Mouse (Mus musculus) forebrain, embryonic 11.5 days (tissue): Measurements from ENCODE around the gene Tbcb. TPM values are rescaled to one million over a fixed set of nuclear protein-coding genes. Genes with fewer than 3 reads are reported as not detected.
A peak's percentile ranks its signal among the peaks of the same experiment; 100 is the strongest.
"Not testable (repeated sequence)": the region's sequence is repeated elsewhere in the genome, so short reads cannot be mapped to it uniquely, and the experiment has no call there.

Source experiments
- ATAC-seq: fragments of 200-750 bp; cut with Nextera tagmentation; replicated peaks from 2 replicates; pipeline ENCODE4 v1.8.0; 2017; ENCODE audit warnings: moderate TSS enrichment; ENCODE audit not compliant: low FRiP score
- DNase-seq: peaks from one replicate; pipeline ENCODE4 v3.0.0-alpha.2; 2017; ENCODE audit warnings: low spot score
- H3K27ac ChIP-seq: fragments of 300-500 bp; sonication (generic); 2 replicates; pipeline ENCODE4 v1.5.1; 2014; ENCODE audit warnings: low read depth, low read length
- H3K27me3 ChIP-seq: fragments of 300-500 bp; sonication (generic); 2 replicates; pipeline ENCODE4 v1.6.1; 2014; ENCODE audit warnings: mild to moderate bottlenecking, low read length, mixed read lengths; ENCODE audit not compliant: control insufficient read depth, insufficient read depth
- H3K36me3 ChIP-seq: fragments of 300-500 bp; sonication (generic); 2 replicates; pipeline ENCODE4 v1.6.1; 2014; ENCODE audit warnings: mild to moderate bottlenecking, low read length, moderate library complexity, mixed read lengths; ENCODE audit not compliant: control insufficient read depth, insufficient read depth
- H3K4me1 ChIP-seq: fragments of 300-500 bp; sonication (generic); replicated peaks from 2 replicates; pipeline ENCODE4 v1.6.1; 2014; ENCODE audit warnings: low read length, mixed read lengths; ENCODE audit not compliant: control insufficient read depth, insufficient read depth
- H3K4me2 ChIP-seq: fragments of 300-500 bp; sonication (generic); 2 replicates; pipeline ENCODE4 v1.6.1; 2014; ENCODE audit warnings: low read depth, mild to moderate bottlenecking, low read length, moderate library complexity, mixed read lengths; ENCODE audit not compliant: severe bottlenecking
- H3K4me3 ChIP-seq: fragments of 300-500 bp; sonication (generic); 2 replicates; pipeline ENCODE4 v1.5.1; 2014; ENCODE audit warnings: low read depth, low read length
- H3K9ac ChIP-seq: fragments of 300-500 bp; sonication (generic); 2 replicates; pipeline ENCODE4 v1.6.1; 2014; ENCODE audit warnings: low read length
- H3K9me3 ChIP-seq: fragments of 300-500 bp; sonication (generic); 2 replicates; pipeline ENCODE4 v1.6.1; 2016; ENCODE audit warnings: low read length, mixed read lengths; ENCODE audit not compliant: control insufficient read depth
- WGBS: fragments of 180-500 bp; shearing (Covaris S2); extraction: QIAGEN DNeasy Blood & Tissue Kit; methylation state at CpG from one replicate; pipeline ENCODE4 v1.1.7; 2014; 5-methylcytosine and 5-hydroxymethylcytosine counted together
- polyA plus RNA-seq: library from polyadenylated mRNA; unstranded; fragments of >200 nt; fragmentation: Nextera tagmentation; extraction: Ambion mirVana; gene quantifications from 2 replicates; pipeline ENCODE4 v1.2.1, GENCODE M21; 2014

Tbcb gene
- polyA plus RNA-seq, 1 experiment from 2014 or later = 235 TPM

DNA sequence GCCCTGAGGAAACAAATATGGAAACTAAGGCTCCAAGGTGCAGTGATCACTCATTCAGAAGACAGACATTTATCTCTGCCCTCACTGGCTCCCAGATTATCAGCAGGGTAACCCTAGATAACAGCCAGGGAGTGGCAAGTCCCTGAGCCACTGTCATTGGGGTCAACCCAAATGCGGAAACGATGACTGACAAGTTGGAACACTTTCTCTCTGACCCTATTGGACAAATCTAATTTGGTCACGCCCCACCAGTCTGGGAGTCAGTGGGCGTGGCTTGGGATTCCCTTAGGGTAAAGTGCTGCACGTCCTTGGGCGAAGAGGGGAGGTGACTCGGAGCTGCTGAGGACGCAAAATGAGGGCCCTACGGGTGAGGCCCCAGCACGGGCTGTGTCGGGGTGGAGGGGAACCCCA lies 48.2 kb downstream of the Tbcb start, which contains the start of gene Cox7a1:
Gene Cox7a1, plus strand, starts transcription at position 266 of the 411 bp plus-strand sequence.
- Histone ChIP-seq H3K4me1 (peaks cover 4% of the 10 kb centered on the region; the same call in 1 of the 2 replicates), H3K27me3 (no peaks in the 10 kb centered on the region), H3K9ac (peak within 1 kb of the TSS; percentile 39; the same call in 1 of the 2 replicates), H3K4me2 (peak within 1 kb of the TSS; percentile 49), H3K4me3 (peak within 1 kb of the TSS; percentile 11), H3K27ac (no peak within 1 kb of the TSS), H3K36me3 (peaks cover 4% of the 10 kb centered on the region), H3K9me3 (no peaks in the 10 kb centered on the region)
- ATAC-seq (peak; percentile 78), DNase-seq (peak; percentile 82)
- under 1% methylated on average over 11 of the region's 11 CpGs for WGBS

DNA sequence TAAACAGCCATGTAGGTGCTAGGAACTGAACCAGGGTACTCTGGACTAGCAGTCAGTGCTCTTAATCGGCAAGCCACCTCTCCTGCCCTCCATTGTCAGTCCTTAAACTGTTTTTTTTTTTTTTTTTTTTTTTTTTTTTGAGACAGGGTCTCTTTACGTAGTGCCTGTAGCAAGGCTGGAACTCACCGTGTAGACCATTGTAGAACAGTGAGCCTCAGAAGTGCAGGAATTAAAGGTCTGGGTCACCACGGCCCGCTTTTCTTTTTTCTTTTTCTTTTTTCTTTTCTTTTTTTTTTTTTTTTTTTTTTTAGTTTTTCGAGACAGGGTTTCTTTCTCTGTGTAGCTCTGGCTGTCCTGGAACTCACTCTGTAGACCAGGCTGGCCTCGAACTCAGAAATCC lies 48.9 kb downstream of the Tbcb start:
- not testable (repeated sequence) for DNase-seq, H3K9me3 ChIP-seq, ATAC-seq, H3K9ac ChIP-seq, H3K4me3 ChIP-seq, H3K27me3 ChIP-seq, H3K36me3 ChIP-seq, H3K4me2 ChIP-seq, H3K27ac ChIP-seq, H3K4me1 ChIP-seq
- WGBS = 76% methylated on average over 7 of the region's 7 CpGs

DNA sequence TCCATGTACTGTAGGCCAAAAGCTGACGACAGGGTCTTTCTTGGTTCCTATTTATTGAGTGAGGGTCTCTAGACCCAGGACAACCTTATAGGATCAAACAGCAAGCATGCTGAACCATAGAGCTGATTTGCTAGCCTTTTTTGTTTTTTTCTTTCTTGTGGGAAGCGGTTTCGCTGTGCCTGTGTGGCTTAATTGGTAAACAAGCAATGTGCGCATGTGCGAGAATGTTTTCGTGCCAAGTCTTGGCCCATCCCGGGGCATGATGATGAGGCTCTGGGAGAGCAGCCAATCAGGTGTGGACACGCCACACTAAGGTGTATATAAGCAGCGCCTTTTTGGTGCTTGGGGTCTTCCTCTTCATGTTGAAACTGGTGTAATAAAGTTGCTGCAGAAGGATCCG lies 50.1 kb downstream of the Tbcb start:
- not testable (repeated sequence) for H3K4me1 ChIP-seq, DNase-seq, H3K36me3 ChIP-seq, H3K27me3 ChIP-seq, H3K4me2 ChIP-seq, H3K9me3 ChIP-seq, H3K4me3 ChIP-seq, ATAC-seq, H3K9ac ChIP-seq, H3K27ac ChIP-seq
- 94% methylated on average over 9 of the region's 10 CpGs for WGBS

DNA sequence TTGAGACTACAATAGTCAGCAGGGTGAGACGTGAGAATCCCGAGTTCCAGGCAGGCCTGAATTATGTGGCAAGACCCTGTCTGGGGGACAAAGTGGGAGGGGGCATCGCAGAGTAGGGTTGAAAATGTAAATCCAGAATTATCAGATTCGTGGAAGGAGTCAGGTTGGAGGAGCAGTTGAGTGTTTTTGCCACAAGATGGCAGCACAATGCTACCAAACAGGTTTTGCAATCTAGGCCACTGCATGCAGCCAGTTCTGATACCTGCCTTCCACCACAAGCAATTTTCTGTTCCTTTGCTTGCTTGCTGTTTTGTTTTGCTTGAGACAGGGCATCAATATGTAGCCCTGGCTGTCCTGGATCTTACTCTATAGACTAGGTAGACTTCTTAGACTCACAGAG lies 50.8 kb downstream of the Tbcb start:
- no peak overlapping the region for H3K27ac ChIP-seq
- H3K36me3 ChIP-seq = peaks cover 4% of the 10 kb centered on the region; the same call in 1 of the 2 replicates
- WGBS = 4% methylated on average over 4 of the region's 4 CpGs
- DNase-seq (peak; percentile 85), ATAC-seq (0 out of 2 replicates have a peak, but pooled peaks have one; percentile 24)
- no peaks in the 10 kb centered on the region for H3K9me3 ChIP-seq
- H3K4me2 ChIP-seq = no peak overlapping the region
- no peak overlapping the region for H3K4me3 ChIP-seq
- no peaks in the 10 kb centered on the region for H3K27me3 ChIP-seq
- peaks cover 4% of the 10 kb centered on the region; the same call in 1 of the 2 replicates for H3K4me1 ChIP-seq
- no peak overlapping the region for H3K9ac ChIP-seq

DNA sequence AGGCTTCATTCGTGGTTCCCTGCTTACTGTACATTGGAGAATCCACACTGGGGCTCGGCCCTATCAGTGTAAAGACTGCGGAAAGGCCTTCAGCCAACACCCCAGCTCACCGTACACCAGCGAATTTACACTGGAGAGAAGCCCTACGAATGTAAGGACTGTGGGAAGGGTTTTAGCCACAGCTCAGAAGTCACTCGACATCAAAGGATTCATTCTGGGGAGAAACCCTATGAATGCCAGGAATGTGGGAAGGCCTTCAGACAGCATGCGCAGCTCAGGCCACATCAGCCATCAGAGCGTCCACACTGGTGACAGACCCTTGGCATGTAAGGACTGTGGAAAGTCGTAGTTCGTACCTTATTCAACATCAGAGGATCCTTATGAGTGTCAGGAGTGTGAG lies 53.8 kb downstream of the Tbcb start:
- peaks cover 4% of the 10 kb centered on the region; the same call in 1 of the 2 replicates for H3K36me3 ChIP-seq
- ATAC-seq = no peak
- no peak overlapping the region for H3K9ac ChIP-seq
- no peak overlapping the region for H3K4me3 ChIP-seq
- 87% methylated on average over 11 of the region's 11 CpGs for WGBS
- H3K9me3 ChIP-seq = no peaks in the 10 kb centered on the region
- H3K4me2 ChIP-seq = no peak overlapping the region
- no peaks in the 10 kb centered on the region for H3K27me3 ChIP-seq
- no peak for DNase-seq
- no peak overlapping the region for H3K27ac ChIP-seq
- no peaks in the 10 kb centered on the region for H3K4me1 ChIP-seq

DNA sequence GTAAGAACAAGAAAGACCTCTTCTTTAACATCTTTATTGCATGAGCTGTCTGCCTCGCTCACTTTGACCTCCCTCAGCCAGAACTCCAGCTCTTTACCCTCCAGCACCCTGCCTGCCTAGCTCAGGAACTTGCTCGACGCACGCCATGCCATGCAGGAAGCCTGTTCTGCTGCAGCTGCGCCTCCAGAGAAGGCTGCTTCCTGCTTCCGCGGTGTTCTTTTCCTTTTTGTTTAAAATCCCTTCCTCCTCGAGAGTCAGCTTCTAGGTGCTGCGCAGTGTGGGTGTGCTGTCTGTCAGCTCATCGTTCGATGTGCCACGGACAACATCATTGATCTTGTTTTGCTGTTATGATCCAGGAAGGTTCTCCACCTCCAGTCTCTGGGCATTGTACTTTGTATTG lies 55.6 kb downstream of the Tbcb start:
- Histone ChIP-seq H3K9ac (no peak overlapping the region), H3K27ac (no peak overlapping the region), H3K4me2 (no peak overlapping the region), H3K9me3 (no peaks in the 10 kb centered on the region), H3K36me3 (peaks cover 4% of the 10 kb centered on the region; the same call in 1 of the 2 replicates), H3K27me3 (no peaks in the 10 kb centered on the region), H3K4me3 (no peak overlapping the region), H3K4me1 (no peaks in the 10 kb centered on the region)
- 87% methylated on average over 12 of the region's 12 CpGs for WGBS
- DNase-seq = no peak
- ATAC-seq = no peak

Other genes with a start within 250 kb of the Tbcb start
- 13.6 and 15.3 TPM in 2 replicates for gene Zfp568, start 248.3 kb downstream of the Tbcb start, polyA plus RNA-seq
- 5.6 and 6.2 TPM in 2 replicates for gene Zfp14, start 180.9 kb downstream of the Tbcb start, polyA plus RNA-seq
- gene Zfp82, start 159.4 kb downstream of the Tbcb start, polyA plus RNA-seq = 6.6 and 7.5 TPM in 2 replicates
- 1.9 and 2.9 TPM in 2 replicates for gene Gm26920, start 141.9 kb downstream of the Tbcb start, polyA plus RNA-seq
- gene Zfp566, start 141.7 kb downstream of the Tbcb start, polyA plus RNA-seq = 12.8 and 13.8 TPM in 2 replicates
- 121 and 124 TPM in 2 replicates for gene Zfp260, start 137.5 kb downstream of the Tbcb start, polyA plus RNA-seq
- gene Zfp382, start 110.3 kb downstream of the Tbcb start, polyA plus RNA-seq = 12.6 and 15.3 TPM in 2 replicates
- gene Zfp146, start 62.5 kb downstream of the Tbcb start, polyA plus RNA-seq = 14.0 and 15.5 TPM in 2 replicates
- gene Cox7a1, start 48.1 kb downstream of the Tbcb start, polyA plus RNA-seq = 3.5 and 3.9 TPM in 2 replicates
- gene Capns1, start 33.5 kb downstream of the Tbcb start, polyA plus RNA-seq = 39.7 and 47.7 TPM in 2 replicates
- 166 and 167 TPM in 2 replicates for gene Polr2i, start 324 bp downstream of the Tbcb start, polyA plus RNA-seq
- gene Ovol3, start 3.5 kb upstream of the Tbcb start, polyA plus RNA-seq = not detected in 2 replicates
- gene Thap8, start 47.8 kb upstream of the Tbcb start, polyA plus RNA-seq = 0.13 and 0.56 TPM in 2 replicates
- 21.7 and 26.4 TPM in 2 replicates for gene Wdr62, start 48.1 kb upstream of the Tbcb start, polyA plus RNA-seq
- 98.8 and 110 TPM in 2 replicates for gene Clip3, start 59.5 kb upstream of the Tbcb start, polyA plus RNA-seq
- 71.3 and 83.8 TPM in 2 replicates for gene Alkbh6, start 76.4 kb upstream of the Tbcb start, polyA plus RNA-seq
- gene Syne4, start 82.5 kb upstream of the Tbcb start, polyA plus RNA-seq = 29.2 and 30.2 TPM in 2 replicates
- not detected in 2 replicates for gene E130208F15Rik, start 89.5 kb upstream of the Tbcb start, polyA plus RNA-seq
- gene Sdhaf1, start 91.6 kb upstream of the Tbcb start, polyA plus RNA-seq = 21.8 and 23.5 TPM in 2 replicates
- 7.2 TPM in 2 replicates for gene Lrfn3, start 130.5 kb upstream of the Tbcb start, polyA plus RNA-seq
- 9.6 and 15.2 TPM in 2 replicates for gene Tyrobp, start 181.5 kb upstream of the Tbcb start, polyA plus RNA-seq
- 1.0 TPM in 1 of 2 replicates, not detected in the other for gene Hcst, start 187.6 kb upstream of the Tbcb start, polyA plus RNA-seq
- 1.3 and 1.6 TPM in 2 replicates for gene Nfkbid, start 189.5 kb upstream of the Tbcb start, polyA plus RNA-seq
- 99.2 and 108 TPM in 2 replicates for gene Aplp1, start 213.3 kb upstream of the Tbcb start, polyA plus RNA-seq
- 0.55 and 0.61 TPM in 2 replicates for gene Kirrel2, start 225.4 kb upstream of the Tbcb start, polyA plus RNA-seq
- 0.21 and 0.24 TPM in 2 replicates for gene Nphs1, start 226.0 kb upstream of the Tbcb start, polyA plus RNA-seq